Mouse (Mus musculus): ENCODE measurements around the gene Edf1.

DNA sequence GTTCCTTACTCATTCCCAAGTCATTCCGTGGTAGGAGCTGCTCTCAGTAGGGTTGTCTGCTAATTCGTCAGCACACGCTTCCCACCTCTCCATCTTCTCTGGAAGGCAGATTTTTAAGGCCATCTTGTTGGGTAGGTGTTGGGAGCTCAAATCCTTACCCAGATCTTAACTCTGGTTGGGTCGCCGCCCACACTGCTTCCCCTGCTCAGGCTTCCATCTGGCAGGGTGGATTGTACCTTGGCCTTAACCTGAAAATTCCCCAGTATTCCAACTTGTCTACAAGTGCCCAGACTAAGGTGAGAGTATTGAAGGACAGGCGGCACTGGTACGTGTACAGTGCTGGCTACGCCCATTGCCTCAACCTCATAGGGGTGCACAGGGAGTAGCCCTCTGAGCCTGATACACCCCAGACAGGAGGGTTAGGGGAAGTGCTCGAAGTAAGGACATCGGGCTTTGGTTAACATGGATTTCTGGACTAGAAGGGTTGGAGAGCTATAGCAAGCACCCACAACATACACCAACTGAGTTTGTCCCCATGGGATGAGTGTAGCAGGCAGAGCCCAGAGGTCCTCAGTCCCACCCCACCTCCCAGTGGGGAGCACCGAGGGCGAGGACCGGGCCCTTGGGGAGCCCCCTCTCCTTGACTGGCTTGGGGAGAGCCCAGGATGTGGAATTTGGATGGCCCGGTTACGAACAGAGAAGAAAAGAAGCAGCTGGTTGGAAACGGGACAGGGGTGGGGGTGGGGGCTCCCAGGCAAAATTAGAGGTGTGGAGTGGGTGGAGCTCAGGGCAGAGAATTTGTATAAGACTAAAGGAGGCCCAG lies 18.6 kb downstream of the Edf1 start:
- TF ChIP-seq CTCF (IDR thresholded peaks at IDR 0.05), result no peak
- TF ChIP-seq POLR2A (IDR thresholded peaks at IDR 0.05; ENCODE audit: insufficient read depth, low read depth, low read length), result no peak
